Mouse (Mus musculus): ENCODE results near the gene Dab1.

GRCm38 (mm10) chr4:104438730-104439129 lies 819.6 kb downstream of the Dab1 start:
- TF ChIP-seq EP300 (IDR thresholded peaks at IDR 0.05; ENCODE audit: low read depth) (no peak), CTCF (IDR thresholded peaks at IDR 0.05; ENCODE audit: low read depth) (no peak)
